Mouse (Mus musculus): ENCODE results near the gene Tusc2. TPM values are rescaled to one million over a fixed set of nuclear protein-coding genes. Genes with fewer than 3 reads are reported as not detected.
A peak's percentile ranks its signal among the peaks of the same experiment; 100 is the strongest.
"Not testable (repeated sequence)": the region's sequence is repeated elsewhere in the genome, so short reads cannot be mapped to it uniquely, and the experiment has no call there.

The Tusc2 gene
- polyA plus RNA-seq, 1 experiment from 2014 or later = 46.5 TPM

DNA sequence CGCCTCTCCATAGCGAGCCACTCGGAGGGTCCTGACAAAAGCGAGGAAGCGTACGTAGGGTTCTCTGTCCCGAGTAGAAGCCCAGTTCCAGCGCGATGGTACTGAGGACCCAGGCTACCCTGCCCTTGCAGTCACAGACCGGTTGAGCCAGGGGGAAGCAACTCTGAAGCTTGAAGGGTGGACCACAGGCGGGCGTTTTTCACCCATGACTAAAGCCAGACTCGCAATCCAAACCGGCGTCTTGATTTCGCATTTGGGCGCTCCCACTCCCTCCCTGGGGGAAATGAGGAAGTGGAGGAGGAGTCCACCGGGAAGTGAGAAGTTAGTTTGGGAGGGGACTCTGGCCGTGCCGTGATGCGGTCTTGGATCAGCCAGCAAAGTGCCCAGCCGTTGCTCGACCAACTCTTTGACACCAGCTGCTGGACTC is 8.0 kb upstream of the Tusc2 start:
- H3K9me3 ChIP-seq = no peaks in the 10 kb centered on the region
- peak overlapping the region; percentile 86 for H3K9ac ChIP-seq
- WGBS = under 1% methylated on average over 23 of the region's 23 CpGs
- 0 out of 2 replicates have a peak, but pooled peaks cover 3% of the 10 kb centered on the region for H3K27me3 ChIP-seq
- H3K36me3 ChIP-seq = peaks cover 36% of the 10 kb centered on the region
- H3K27ac ChIP-seq = peak overlapping the region; percentile 96
- peaks cover 53% of the 10 kb centered on the region for H3K4me1 ChIP-seq
- ATAC-seq (ENCODE audit: low FRiP score, low read depth) = no peak; the same call in 1 of the 2 replicates
- peak overlapping the region; percentile 86 for H3K4me2 ChIP-seq (replicated peaks)
- peak overlapping the region; percentile 79 for H3K4me3 ChIP-seq

DNA sequence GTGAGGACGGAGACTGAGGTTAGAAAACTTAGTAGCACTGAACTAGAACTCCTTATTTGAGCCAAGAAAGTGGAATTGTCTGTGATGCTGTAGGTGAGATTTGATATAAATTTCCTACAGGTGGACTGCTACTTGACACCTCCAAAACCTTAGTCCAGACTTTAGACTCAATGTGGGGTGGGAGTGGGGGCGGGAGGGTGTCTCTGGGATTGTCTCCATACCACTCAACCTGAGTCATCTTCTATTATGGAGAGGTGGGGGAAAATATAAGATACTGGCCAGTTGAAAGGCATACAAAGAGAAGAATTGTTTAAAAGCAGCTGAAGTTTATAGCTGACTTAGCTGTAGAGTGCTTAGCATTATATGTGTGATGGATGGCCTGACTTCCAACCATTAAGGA is 7.4 kb upstream of the Tusc2 start:
- Histone ChIP-seq H3K4me1 (peaks cover 46% of the 10 kb centered on the region), H3K27ac (peak overlapping the region; percentile 96; the same call in 1 of the 2 replicates)

DNA sequence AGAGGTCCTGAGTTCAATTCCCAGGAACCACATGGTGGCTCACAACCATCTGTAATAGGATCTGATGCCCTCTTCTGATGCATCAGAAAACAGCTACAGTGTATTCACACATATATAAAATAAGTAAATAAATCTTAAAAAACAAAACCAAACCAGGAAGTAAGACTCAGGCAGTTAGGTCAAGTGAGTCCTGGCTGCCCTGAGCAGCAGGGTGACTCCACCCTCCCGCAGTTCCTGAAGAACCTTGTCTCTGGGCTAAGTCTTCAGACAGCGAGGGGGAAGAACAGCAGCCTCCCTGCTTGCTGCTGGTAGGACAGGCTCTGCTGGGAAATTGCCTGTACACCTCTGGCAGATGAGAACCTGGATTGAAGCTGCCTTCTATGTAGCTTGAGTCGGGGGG is 6.7 kb upstream of the Tusc2 start:
- ATAC-seq (ENCODE audit: low FRiP score, low read depth) = no peak
- peak overlapping the region; percentile 79 for H3K4me3 ChIP-seq
- H3K4me2 ChIP-seq (replicated peaks) = peak overlapping the region; percentile 86
- H3K36me3 ChIP-seq = peaks cover 49% of the 10 kb centered on the region
- WGBS = 74% methylated on average over 3 of the region's 3 CpGs
- H3K27me3 ChIP-seq = no peaks in the 10 kb centered on the region
- no peaks in the 10 kb centered on the region for H3K9me3 ChIP-seq
- H3K4me1 ChIP-seq = peaks cover 40% of the 10 kb centered on the region
- peak overlapping the region; percentile 86; the same call in 1 of the 2 replicates for H3K9ac ChIP-seq
- no peak overlapping the region for H3K27ac ChIP-seq

More for the DNA sequence above, 7.4 kb upstream of the Tusc2 start:
- H3K9ac ChIP-seq = peak overlapping the region; percentile 86
- H3K4me2 ChIP-seq (replicated peaks) = peak overlapping the region; percentile 86
- no peaks in the 10 kb centered on the region for H3K27me3 ChIP-seq
- H3K4me3 ChIP-seq = peak overlapping the region; percentile 79
- no peak for ATAC-seq (ENCODE audit: low FRiP score, low read depth)
- WGBS = 41% methylated on average over 2 of the region's 2 CpGs
- H3K36me3 ChIP-seq = peaks cover 43% of the 10 kb centered on the region
- H3K9me3 ChIP-seq = no peaks in the 10 kb centered on the region

DNA sequence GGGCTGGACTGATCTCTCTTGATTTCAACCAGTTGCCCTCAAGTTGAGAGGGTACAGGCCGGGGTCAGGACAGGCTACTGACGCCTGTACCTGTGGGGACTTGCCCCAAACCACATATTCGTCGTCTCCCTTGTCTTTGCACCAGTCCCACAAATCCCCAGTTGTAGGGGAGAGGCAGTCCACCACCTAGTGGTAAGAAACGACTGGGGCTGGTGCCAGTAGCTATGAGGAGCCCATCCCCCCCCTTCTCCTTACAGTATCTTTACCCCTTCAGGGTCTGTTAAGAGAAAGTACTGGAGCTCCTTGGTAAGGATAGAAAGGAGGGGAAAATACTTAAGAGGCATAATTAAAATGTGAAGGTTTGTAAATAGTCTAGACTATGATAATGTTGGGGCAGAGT is 2.5 kb downstream of the Tusc2 start:
- not testable (repeated sequence) for H3K9ac ChIP-seq; H3K4me3 ChIP-seq; H3K27me3 ChIP-seq; H3K9me3 ChIP-seq; H3K27ac ChIP-seq; ATAC-seq (ENCODE audit: low FRiP score, low read depth)
- Histone ChIP-seq H3K4me2 (replicated peaks) (peak overlapping the region; percentile 16; the same call in 1 of the 2 replicates), H3K4me1 (peaks cover 48% of the 10 kb centered on the region), H3K36me3 (peaks cover 40% of the 10 kb centered on the region)
- WGBS = 46% methylated on average over 5 of the region's 5 CpGs

DNA sequence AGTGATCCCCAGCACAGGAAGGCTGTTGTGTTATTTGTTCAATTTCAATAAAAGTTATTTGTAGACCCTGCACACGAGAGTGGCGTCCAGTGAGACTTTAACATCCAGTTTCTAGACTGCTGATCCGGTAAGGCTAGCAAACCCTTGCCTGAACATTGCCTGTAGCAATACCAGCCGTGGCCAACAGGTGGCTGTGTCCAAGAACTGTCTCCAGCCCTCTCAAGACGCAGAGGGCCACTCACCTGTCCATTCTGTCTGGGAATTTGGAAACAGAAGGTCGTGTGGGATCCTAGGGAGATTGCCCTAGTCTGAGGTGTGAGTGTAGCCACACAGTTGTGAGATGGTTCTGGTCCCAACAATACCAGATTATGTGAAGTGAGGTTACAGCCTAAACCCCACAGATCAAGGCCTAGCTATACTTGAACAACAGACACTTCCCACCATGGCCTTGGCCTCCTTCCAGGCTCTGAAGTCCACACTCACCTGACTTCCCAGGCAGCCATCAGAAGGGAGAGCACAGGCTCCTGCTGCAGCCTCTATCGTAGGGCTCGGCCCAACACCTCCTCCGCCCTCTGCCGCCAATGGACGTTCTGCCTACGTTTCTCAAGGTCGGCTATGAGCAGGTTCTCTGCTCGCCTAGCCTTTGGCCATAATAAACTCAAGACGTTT is 3.1 kb downstream of the Tusc2 start:
- Histone ChIP-seq H3K4me2 (replicated peaks) (no peak overlapping the region), H3K36me3 (peaks cover 40% of the 10 kb centered on the region), H3K4me1 (peaks cover 54% of the 10 kb centered on the region), H3K27ac (0 out of 2 replicates have a peak overlapping the region, but pooled peaks have one; percentile 6), H3K4me3 (peak overlapping the region; percentile 15), H3K9me3 (no peaks in the 10 kb centered on the region), H3K9ac (no peak overlapping the region), H3K27me3 (no peaks in the 10 kb centered on the region)
- 56% methylated on average over 15 of the region's 15 CpGs for WGBS
- no peak for ATAC-seq (ENCODE audit: low FRiP score, low read depth)

DNA sequence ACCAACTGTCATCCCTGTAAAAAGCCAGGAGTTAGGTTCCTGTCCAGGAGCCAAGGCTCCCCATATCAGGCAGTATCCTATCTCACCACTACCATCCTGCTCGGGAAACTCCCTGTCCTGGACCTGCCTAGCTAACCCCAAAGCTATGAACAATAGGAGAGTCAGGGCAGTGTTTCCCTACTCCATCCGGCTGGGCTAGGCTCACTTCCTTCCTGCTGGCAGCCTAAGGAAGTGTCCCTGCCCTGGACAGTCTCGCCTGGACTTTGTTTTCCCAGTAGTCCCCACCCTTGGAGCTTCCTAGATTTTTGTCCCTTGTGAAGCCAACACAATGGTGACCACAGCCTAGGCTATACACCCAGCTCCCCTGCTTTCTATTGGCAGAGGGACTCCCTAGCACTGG is 3.8 kb downstream of the Tusc2 start:
- Histone ChIP-seq H3K4me3 (no peak overlapping the region), H3K9me3 (no peaks in the 10 kb centered on the region), H3K27me3 (no peaks in the 10 kb centered on the region), H3K9ac (no peak overlapping the region), H3K36me3 (peaks cover 40% of the 10 kb centered on the region), H3K4me1 (peaks cover 61% of the 10 kb centered on the region), H3K27ac (peak overlapping the region; percentile 15; the same call in 1 of the 2 replicates), H3K4me2 (replicated peaks) (peak overlapping the region; percentile 89; the same call in 1 of the 2 replicates)
- 75% methylated on average over 3 of the region's 3 CpGs for WGBS
- ATAC-seq (ENCODE audit: low FRiP score, low read depth) = no peak

DNA sequence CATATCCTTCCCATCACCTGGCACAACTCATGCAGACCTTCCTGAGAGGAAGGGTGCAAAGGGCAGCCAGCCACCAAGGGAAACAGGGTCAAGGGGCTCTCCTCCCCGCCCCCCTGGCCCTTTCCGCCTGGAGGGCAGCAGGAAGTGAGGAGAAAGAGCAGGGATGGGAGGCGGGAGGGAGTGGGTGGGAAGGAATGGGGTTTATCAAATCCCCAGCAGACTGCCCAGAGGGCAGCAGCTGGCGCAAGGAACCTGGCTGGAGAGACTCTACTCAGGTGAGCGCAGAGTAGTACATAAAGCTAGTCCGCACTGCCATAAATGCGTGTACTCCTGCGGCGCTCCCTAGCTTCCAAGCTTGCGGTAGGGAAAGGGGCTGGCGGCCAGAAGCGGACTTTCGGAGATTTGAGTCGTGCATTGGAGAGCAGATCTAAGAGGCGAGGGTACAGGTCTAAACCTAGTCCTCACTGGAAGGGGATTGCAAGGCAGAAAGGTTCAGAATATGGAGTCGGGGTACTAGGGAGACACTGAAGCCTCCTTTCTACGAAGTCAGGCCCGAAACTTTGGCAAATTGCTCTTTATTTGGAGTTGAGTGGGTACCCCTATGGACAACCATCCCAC is 4.8 kb downstream of the Tusc2 start, which contains the start of gene Hyal2:
Hyal2 (plus strand) TSS at position 244 of the 618 bp plus-strand sequence.
- Histone ChIP-seq H3K36me3 (peaks cover 44% of the 10 kb centered on the region), H3K9ac (peak within 1 kb of the TSS; percentile 83), H3K27me3 (no peaks in the 10 kb centered on the region), H3K4me1 (peaks cover 59% of the 10 kb centered on the region), H3K9me3 (no peaks in the 10 kb centered on the region), H3K4me2 (replicated peaks) (peak within 1 kb of the TSS; percentile 89), H3K27ac (peak within 1 kb of the TSS; percentile 89), H3K4me3 (peak within 1 kb of the TSS; percentile 73)
- WGBS = 8% methylated on average over 18 of the region's 18 CpGs
- no peak for ATAC-seq (ENCODE audit: low FRiP score, low read depth)

DNA sequence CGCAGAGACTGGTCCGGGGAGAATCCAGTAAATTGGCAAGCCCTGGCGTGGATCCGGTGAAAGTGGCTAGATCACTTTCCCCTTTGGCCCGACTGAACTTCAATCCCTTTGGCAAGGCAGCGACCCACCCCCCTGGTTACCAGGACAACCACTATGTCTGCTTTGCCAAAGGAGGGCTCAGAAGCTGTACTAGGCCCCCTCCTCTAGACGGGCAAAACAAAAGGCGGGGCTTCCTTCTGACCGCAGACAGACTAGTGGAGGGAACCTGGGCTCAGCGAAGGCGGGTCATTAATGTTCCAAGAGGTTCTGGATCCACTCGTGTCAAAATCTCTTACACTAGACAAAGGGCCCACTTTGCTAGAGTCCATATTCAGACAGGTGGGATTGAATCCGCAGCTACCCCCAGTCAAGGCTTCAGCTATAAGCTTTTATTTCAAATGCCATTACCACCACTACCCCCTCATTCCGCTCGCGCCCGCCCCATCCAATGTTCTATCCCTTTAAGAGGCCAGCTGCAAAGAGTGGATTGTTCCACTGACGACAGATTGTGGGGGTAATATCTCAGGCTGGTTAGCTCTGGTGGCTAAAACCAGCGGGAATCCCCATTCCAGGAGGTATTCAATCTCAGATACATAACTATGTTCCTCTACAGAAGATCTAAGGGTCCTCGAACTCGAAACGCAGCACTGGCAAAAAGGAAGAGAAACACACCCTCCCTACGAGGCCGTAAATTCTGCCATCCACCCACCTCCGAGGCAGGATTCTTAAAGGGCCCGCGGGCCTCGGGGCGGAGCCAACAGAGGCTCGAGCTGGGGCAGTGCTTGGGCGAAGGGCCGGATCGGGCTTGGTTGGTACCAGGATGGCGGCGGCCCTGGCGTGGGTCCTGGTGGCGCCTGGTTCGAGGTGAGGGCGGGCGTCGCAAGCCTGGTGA is 5.5 kb downstream of the Tusc2 start:
- peak overlapping the region; percentile 83 for H3K9ac ChIP-seq
- H3K9me3 ChIP-seq = no peaks in the 10 kb centered on the region
- H3K36me3 ChIP-seq = peaks cover 52% of the 10 kb centered on the region
- H3K4me2 ChIP-seq (replicated peaks) = peak overlapping the region; percentile 89
- H3K27me3 ChIP-seq = no peaks in the 10 kb centered on the region
- H3K4me1 ChIP-seq = peaks cover 56% of the 10 kb centered on the region
- H3K27ac ChIP-seq = peak overlapping the region; percentile 89
- peak; percentile 89 for ATAC-seq (ENCODE audit: low FRiP score, low read depth)
- under 1% methylated on average over 41 of the region's 41 CpGs for WGBS
- H3K4me3 ChIP-seq = peak overlapping the region; percentile 73

DNA sequence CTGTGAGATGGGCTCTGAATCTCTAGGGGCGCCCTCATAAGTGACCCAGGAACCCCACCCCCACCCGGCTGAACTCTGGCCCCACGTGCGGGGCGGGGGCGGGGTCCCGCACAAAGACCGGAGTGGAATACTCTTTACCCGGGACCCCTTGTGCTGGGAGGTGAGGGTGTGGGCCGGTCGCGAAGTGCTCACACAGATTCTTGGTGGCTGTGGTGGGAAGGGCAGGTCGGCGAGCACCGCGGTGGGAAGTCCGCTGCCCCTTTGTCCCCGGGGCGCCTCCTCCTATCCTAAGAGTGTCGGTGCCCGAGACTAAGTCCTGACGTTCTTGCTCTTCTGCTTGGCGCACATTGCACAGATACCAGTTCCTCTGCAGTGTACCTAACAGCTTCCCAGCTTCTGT is 6.2 kb downstream of the Tusc2 start:
- peak; percentile 51 for ATAC-seq (ENCODE audit: low FRiP score, low read depth)
- H3K4me1 ChIP-seq = peaks cover 49% of the 10 kb centered on the region
- H3K4me2 ChIP-seq (replicated peaks) = peak overlapping the region; percentile 89
- H3K36me3 ChIP-seq = peaks cover 56% of the 10 kb centered on the region
- peak overlapping the region; percentile 89 for H3K27ac ChIP-seq
- H3K4me3 ChIP-seq = peak overlapping the region; percentile 73
- H3K9me3 ChIP-seq = no peaks in the 10 kb centered on the region
- no peaks in the 10 kb centered on the region for H3K27me3 ChIP-seq
- WGBS = under 1% methylated on average over 23 of the region's 23 CpGs
- H3K9ac ChIP-seq = peak overlapping the region; percentile 83

DNA sequence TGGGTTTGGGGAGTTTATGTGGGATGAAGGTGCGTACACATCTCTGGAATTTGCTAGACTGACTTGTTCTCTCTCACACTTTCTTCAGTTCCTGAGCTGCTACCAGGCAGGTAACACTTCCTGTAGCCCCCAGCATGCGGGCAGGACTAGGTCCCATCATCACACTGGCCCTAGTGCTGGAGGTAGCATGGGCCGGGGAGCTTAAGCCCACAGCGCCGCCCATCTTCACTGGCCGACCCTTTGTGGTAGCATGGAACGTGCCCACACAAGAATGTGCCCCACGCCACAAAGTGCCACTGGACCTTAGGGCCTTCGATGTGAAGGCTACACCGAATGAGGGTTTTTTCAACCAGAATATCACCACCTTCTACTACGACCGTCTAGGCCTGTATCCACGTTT is 7.0 kb downstream of the Tusc2 start:
- Histone ChIP-seq H3K4me2 (replicated peaks) (peak overlapping the region; percentile 89), H3K36me3 (peaks cover 56% of the 10 kb centered on the region), H3K9me3 (no peaks in the 10 kb centered on the region), H3K4me3 (peak overlapping the region; percentile 73), H3K4me1 (peaks cover 48% of the 10 kb centered on the region), H3K27ac (peak overlapping the region; percentile 89), H3K9ac (peak overlapping the region; percentile 83), H3K27me3 (no peaks in the 10 kb centered on the region)
- 36% methylated on average over 13 of the region's 13 CpGs for WGBS
- ATAC-seq (ENCODE audit: low FRiP score, low read depth) = no peak

DNA sequence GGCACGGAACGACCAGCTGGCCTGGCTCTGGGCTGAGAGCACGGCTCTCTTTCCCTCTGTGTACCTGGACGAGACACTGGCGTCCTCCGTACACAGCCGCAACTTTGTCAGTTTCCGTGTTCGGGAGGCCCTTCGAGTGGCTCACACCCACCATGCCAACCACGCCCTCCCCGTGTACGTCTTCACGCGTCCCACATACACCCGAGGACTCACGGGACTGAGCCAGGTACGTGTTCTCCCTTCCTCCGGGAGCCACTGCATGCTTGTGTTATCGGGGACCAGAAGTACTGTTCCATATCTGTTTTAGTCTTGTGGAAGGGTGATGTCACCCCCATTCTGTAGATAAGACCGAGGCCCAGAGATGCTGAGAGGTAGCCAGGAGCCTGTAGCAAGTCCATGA is 7.8 kb downstream of the Tusc2 start:
- H3K36me3 ChIP-seq = peaks cover 50% of the 10 kb centered on the region
- no peaks in the 10 kb centered on the region for H3K9me3 ChIP-seq
- no peak for ATAC-seq (ENCODE audit: low FRiP score, low read depth)
- 93% methylated on average over 21 of the region's 21 CpGs for WGBS
- peak overlapping the region; percentile 83 for H3K9ac ChIP-seq
- H3K27me3 ChIP-seq = no peaks in the 10 kb centered on the region
- H3K4me1 ChIP-seq = peaks cover 50% of the 10 kb centered on the region
- peak overlapping the region; percentile 73 for H3K4me3 ChIP-seq
- 0 out of 2 replicates have a peak overlapping the region, but pooled peaks have one; percentile 89 for H3K27ac ChIP-seq
- peak overlapping the region; percentile 89 for H3K4me2 ChIP-seq (replicated peaks)

Measured in limb, embryonic 13.5 days (tissue).